Mouse (Mus musculus): Measurements from ENCODE around the gene 6330409D20Rik.

Gene 6330409D20Rik

GRCm38 (mm10) chr2:32724832-32725790 is 15.7 kb downstream of the 6330409D20Rik start:
- DNase-seq (ENCODE audit: low spot score in 2 of 2): no peak

- no peak for DNase-seq (ENCODE audit: low spot score in 2 of 2)
Observed at GRCm38 (mm10) chr2:32724149-32724548, 16.7 kb downstream of the 6330409D20Rik start.

- no peak for DNase-seq (ENCODE audit: low spot score in 2 of 2)
Observed at GRCm38 (mm10) chr2:32722581-32722980, 18.2 kb downstream of the 6330409D20Rik start.

GRCm38 (mm10) chr2:32722046-32722445 is 18.8 kb downstream of the 6330409D20Rik start:
- DNase-seq (ENCODE audit: low spot score in 2 of 2): no peak

- no peak for DNase-seq (ENCODE audit: low spot score in 2 of 2)
Observed at GRCm38 (mm10) chr2:32720681-32721229, 20.1 kb downstream of the 6330409D20Rik start, which contains the start of gene Sh2d3c. Sh2d3c (plus strand) TSS chr2:32721055.

- DNase-seq (ENCODE audit: low spot score in 2 of 2): no peak
Observed at GRCm38 (mm10) chr2:32720053-32720452, 20.8 kb downstream of the 6330409D20Rik start.

GRCm38 (mm10) chr2:32718761-32719160 is 22.1 kb downstream of the 6330409D20Rik start:
- DNase-seq (ENCODE audit: low spot score in 2 of 2): no peak

GRCm38 (mm10) chr2:32714987-32715425 is 25.8 kb downstream of the 6330409D20Rik start:
- no peak for DNase-seq (ENCODE audit: low spot score in 2 of 2)

GRCm38 (mm10) chr2:32714117-32714986 is 26.5 kb downstream of the 6330409D20Rik start:
- no peak for DNase-seq (ENCODE audit: low spot score in 2 of 2)

GRCm38 (mm10) chr2:32712934-32713817 is 27.6 kb downstream of the 6330409D20Rik start, which contains the start of gene Cdk9:
Cdk9 (minus strand) TSS chr2:32713076.
- DNase-seq (ENCODE audit: low spot score in 2 of 2): peak; percentile 92 to 94

GRCm38 (mm10) chr2:32712586-32712933 is 28.3 kb downstream of the 6330409D20Rik start:
- DNase-seq (ENCODE audit: low spot score in 2 of 2): peak; percentile 90 to 91

GRCm38 (mm10) chr2:32712108-32712551 is 28.7 kb downstream of the 6330409D20Rik start:
- peak in 1 of 2 experiments; percentile 39 for DNase-seq (ENCODE audit: low spot score in 2 of 2)

GRCm38 (mm10) chr2:32711301-32712056 is 29.3 kb downstream of the 6330409D20Rik start:
- DNase-seq (ENCODE audit: low spot score in 2 of 2): no peak

- DNase-seq (ENCODE audit: low spot score in 2 of 2): no peak
Observed at GRCm38 (mm10) chr2:32710425-32710824, 30.4 kb downstream of the 6330409D20Rik start.

- no peak for DNase-seq (ENCODE audit: low spot score in 2 of 2)
Observed at GRCm38 (mm10) chr2:32709521-32710137, 31.2 kb downstream of the 6330409D20Rik start.

GRCm38 (mm10) chr2:32708643-32709042 is 32.2 kb downstream of the 6330409D20Rik start:
- DNase-seq (ENCODE audit: low spot score in 2 of 2): no peak

GRCm38 (mm10) chr2:32706971-32707370 is 33.8 kb downstream of the 6330409D20Rik start:
- no peak for DNase-seq (ENCODE audit: low spot score in 2 of 2)

- no peak for DNase-seq (ENCODE audit: low spot score in 2 of 2)
Observed at GRCm38 (mm10) chr2:32705018-32705417, 35.8 kb downstream of the 6330409D20Rik start.

- no peak for DNase-seq (ENCODE audit: low spot score in 2 of 2)
Observed at GRCm38 (mm10) chr2:32704021-32704421, 36.8 kb downstream of the 6330409D20Rik start, which contains the start of gene Fpgs. Fpgs (minus strand) TSS chr2:32704145.

Data from right cerebral cortex, adult 2 months (tissue).